Mouse (Mus musculus) stomach, embryonic 14.5 days (tissue): ENCODE results near the gene Rnaseh2a. TPM values are rescaled to one million over a fixed set of nuclear protein-coding genes. Genes with fewer than 3 reads are reported as not detected.

Experiments used
- ATAC-seq: fragments of 200-750 bp; cut with Nextera tagmentation; 2 replicates; pipeline ENCODE4 v1.8.0; 2017; ENCODE audit warnings: low read depth, moderate TSS enrichment; ENCODE audit not compliant: insufficient number of reproducible peaks, insufficient read depth, low FRiP score
- H3K27ac ChIP-seq: fragments of 300-500 bp; sonication (generic); 2 replicates; pipeline ENCODE4 v1.5.1; 2014; ENCODE audit warnings: mild to moderate bottlenecking, low read length, moderate library complexity, mixed read lengths
- H3K27me3 ChIP-seq: fragments of 300-500 bp; sonication (generic); 2 replicates; pipeline ENCODE4 v1.6.1; 2014; ENCODE audit warnings: low read length, control low read depth, mixed read lengths; ENCODE audit not compliant: control insufficient read depth, insufficient read depth
- H3K36me3 ChIP-seq: fragments of 300-500 bp; sonication (generic); 2 replicates; pipeline ENCODE4 v1.6.1; 2014; ENCODE audit warnings: mild to moderate bottlenecking, control low read depth, low read length, moderate library complexity, mixed read lengths; ENCODE audit not compliant: control insufficient read depth, insufficient read depth
- H3K4me1 ChIP-seq: fragments of 300-500 bp; sonication (generic); 2 replicates; pipeline ENCODE4 v1.6.1; 2014; ENCODE audit warnings: low read length, control low read depth, mixed read lengths; ENCODE audit not compliant: control insufficient read depth, insufficient read depth
- H3K4me2 ChIP-seq: fragments of 300-500 bp; sonication (generic); replicated peaks from 2 replicates; pipeline ENCODE4 v1.6.1; 2014; ENCODE audit warnings: low read depth, low read length, control low read depth
- H3K4me3 ChIP-seq: fragments of 300-500 bp; sonication (generic); 2 replicates; pipeline ENCODE4 v1.5.1; 2014; ENCODE audit warnings: low read depth, low read length, control low read depth
- H3K9ac ChIP-seq: fragments of 300-500 bp; sonication (generic); replicated peaks from 2 replicates; pipeline ENCODE4 v1.6.1; 2014; ENCODE audit warnings: low read depth, mild to moderate bottlenecking, control low read depth, low read length, moderate library complexity, mixed read lengths
- H3K9me3 ChIP-seq: fragments of 300-500 bp; sonication (generic); 2 replicates; pipeline ENCODE4 v1.6.1; 2016; ENCODE audit warnings: low read depth, low read length, control low read depth; ENCODE audit not compliant: control insufficient read depth
- WGBS: fragments of 180-500 bp; shearing (Covaris S2); extraction: QIAGEN DNeasy Blood & Tissue Kit; methylation state at CpG from one replicate; pipeline ENCODE4 v1.1.7; 2014; 5-methylcytosine and 5-hydroxymethylcytosine counted together
- microRNA-seq: library from miRNA; unstranded; fragments of <30 nt; microRNA quantifications from one replicate; pipeline ENCODE4, GENCODE M21; 2016
- polyA plus RNA-seq: library from polyadenylated mRNA; unstranded; fragments of >200 nt; fragmentation: Nextera tagmentation; extraction: Ambion mirVana; gene quantifications from 2 replicates; pipeline ENCODE4 v1.2.1, GENCODE M21; 2014

The Rnaseh2a gene
- polyA plus RNA-seq, 1 experiment from 2014 or later = 114 TPM

- ATAC-seq = no peak
- Histone ChIP-seq H3K27me3 (peaks cover 12% of the 10 kb centered on the region), H3K9me3 (no peaks in the 10 kb centered on the region), H3K27ac (no peak overlapping the region), H3K9ac (no peak overlapping the region), H3K36me3 (no peaks in the 10 kb centered on the region), H3K4me2 (no peak overlapping the region), H3K4me3 (no peak overlapping the region), H3K4me1 (no peaks in the 10 kb centered on the region; the same call in 1 of the 2 replicates)
- WGBS = 76% methylated on average over 8 of the region's 8 CpGs
Measured at GRCm38 (mm10) chr8:84907493-84907892, 62.1 kb downstream of the Rnaseh2a start.

DNA sequence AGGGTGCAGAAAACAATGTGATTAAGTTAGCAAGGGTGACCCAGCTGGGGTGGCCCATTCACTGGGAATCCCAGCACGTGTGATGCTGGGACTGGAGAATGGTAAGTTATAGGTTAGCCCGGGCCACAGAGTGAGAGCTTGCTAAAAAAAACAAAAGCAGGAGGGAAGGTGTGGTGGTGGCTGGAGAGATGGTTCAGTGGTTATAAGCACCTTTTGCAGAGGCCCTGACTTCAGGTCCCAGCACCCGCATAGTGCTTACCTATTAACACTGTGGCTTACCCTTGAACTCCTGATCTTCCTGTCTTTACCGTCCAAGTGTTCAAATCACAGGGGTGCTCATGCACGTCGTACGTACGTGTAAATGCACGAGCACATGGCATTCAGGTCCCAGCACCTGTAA, 62.5 kb downstream of the Rnaseh2a start:
- Histone ChIP-seq H3K27ac (no peak overlapping the region), H3K4me2 (no peak overlapping the region), H3K4me3 (no peak overlapping the region), H3K4me1 (no peaks in the 10 kb centered on the region; the same call in 1 of the 2 replicates), H3K9ac (no peak overlapping the region), H3K9me3 (no peaks in the 10 kb centered on the region), H3K27me3 (peaks cover 7% of the 10 kb centered on the region), H3K36me3 (no peaks in the 10 kb centered on the region)
- WGBS = 90% methylated on average over 9 of the region's 9 CpGs
- no peak for ATAC-seq

Small RNAs within 50 kb of the gene (microRNA-seq; reads per million reads assigned to microRNA genes)
- gene Gm24197 = not detected

Other genes starting within 250 kb of the Rnaseh2a start
- 2.8 and 5.0 TPM in 2 replicates for gene G430095P16Rik, start 246.8 kb downstream of the Rnaseh2a start, polyA plus RNA-seq
- gene Nfix, start 169.4 kb downstream of the Rnaseh2a start, polyA plus RNA-seq = 37.8 and 40.5 TPM in 2 replicates
- gene Dand5, start 146.9 kb downstream of the Rnaseh2a start, polyA plus RNA-seq = 7.1 and 7.6 TPM in 2 replicates
- 49.5 and 50.5 TPM in 2 replicates for gene Gadd45gip1, start 138.2 kb downstream of the Rnaseh2a start, polyA plus RNA-seq
- 119 and 125 TPM in 2 replicates for gene Rad23a, start 129.1 kb downstream of the Rnaseh2a start, polyA plus RNA-seq
- 669 and 791 TPM in 2 replicates for gene Calr, start 122.8 kb downstream of the Rnaseh2a start, polyA plus RNA-seq
- gene Farsa, start 112.8 kb downstream of the Rnaseh2a start, polyA plus RNA-seq = 83.7 and 88.9 TPM in 2 replicates
- 65.4 and 77.8 TPM in 2 replicates for gene Syce2, start 97.7 kb downstream of the Rnaseh2a start, polyA plus RNA-seq
- gene Gcdh, start 75.8 kb downstream of the Rnaseh2a start, polyA plus RNA-seq = 29.3 and 30.8 TPM in 2 replicates
- gene Klf1, start 67.8 kb downstream of the Rnaseh2a start, polyA plus RNA-seq = 2.3 and 2.4 TPM in 2 replicates
- gene Dnase2a, start 61.2 kb downstream of the Rnaseh2a start, polyA plus RNA-seq = 14.7 and 17.9 TPM in 2 replicates
- 2.2 and 3.2 TPM in 2 replicates for gene Mast1, start 32.4 kb downstream of the Rnaseh2a start, polyA plus RNA-seq
- gene Rtbdn, start 22.8 kb downstream of the Rnaseh2a start, polyA plus RNA-seq = 0.20 TPM in 1 of 2 replicates, not detected in the other
- not detected in 2 replicates for gene Gm49661, start 334 bp downstream of the Rnaseh2a start, polyA plus RNA-seq
- 799 and 888 TPM in 2 replicates for gene Prdx2, start 180 bp downstream of the Rnaseh2a start, polyA plus RNA-seq
- 16.9 and 23.4 TPM in 2 replicates for gene Junb, start 9.0 kb upstream of the Rnaseh2a start, polyA plus RNA-seq
- gene Hook2, start 20.8 kb upstream of the Rnaseh2a start, polyA plus RNA-seq = 34.5 and 34.6 TPM in 2 replicates
- gene Best2, start 44.8 kb upstream of the Rnaseh2a start, polyA plus RNA-seq = 0.29 and 0.38 TPM in 2 replicates
- 101 and 103 TPM in 2 replicates for gene Asna1, start 55.5 kb upstream of the Rnaseh2a start, polyA plus RNA-seq
- 132 and 136 TPM in 2 replicates for gene Trir, start 57.1 kb upstream of the Rnaseh2a start, polyA plus RNA-seq
- gene Tnpo2, start 67.1 kb upstream of the Rnaseh2a start, polyA plus RNA-seq = 19.0 and 26.5 TPM in 2 replicates
- 31.9 and 32.6 TPM in 2 replicates for gene Fbxw9, start 90.3 kb upstream of the Rnaseh2a start, polyA plus RNA-seq
- gene Gm5741, start 98.2 kb upstream of the Rnaseh2a start, polyA plus RNA-seq = not detected in 2 replicates
- gene Dhps, start 102.0 kb upstream of the Rnaseh2a start, polyA plus RNA-seq = 51.9 and 53.9 TPM in 2 replicates
- 144 and 153 TPM in 2 replicates for gene Wdr83os, start 111.0 kb upstream of the Rnaseh2a start, polyA plus RNA-seq
- 45.0 and 46.4 TPM in 2 replicates for gene Wdr83, start 111.5 kb upstream of the Rnaseh2a start, polyA plus RNA-seq
- 41.5 and 45.9 TPM in 2 replicates for gene Man2b1, start 113.5 kb upstream of the Rnaseh2a start, polyA plus RNA-seq
- 1.7 and 2.9 TPM in 2 replicates for gene Zfp791, start 153.3 kb upstream of the Rnaseh2a start, polyA plus RNA-seq
- gene Cks1brt, start 182.2 kb upstream of the Rnaseh2a start, polyA plus RNA-seq = not detected in 2 replicates